Mouse (Mus musculus): Measurements from ENCODE around the gene Il4i1. TPM values are rescaled to one million over a fixed set of nuclear protein-coding genes. Genes with fewer than 3 reads are reported as not detected.

The Il4i1 gene
- polyA plus RNA-seq, 1 experiment from 2014 or later = 1.7 TPM

GRCm38 (mm10) chr7:44836423-44837053, 20.4 kb downstream of the Il4i1 start:
- DNase-seq (ENCODE audit: low spot score) = no peak
- WGBS = 86% methylated on average over 9 of the region's 9 CpGs
- H3K36me3 ChIP-seq (ENCODE audit: control insufficient read depth, insufficient read depth, low read length) = no peaks in the 10 kb centered on the region
- H3K9ac ChIP-seq (ENCODE audit: low read depth, low read length) = no peak overlapping the region
- no peak for ATAC-seq (ENCODE audit: low FRiP score)
- H3K27me3 ChIP-seq (ENCODE audit: control insufficient read depth, insufficient read depth, low read length) = peaks cover 20% of the 10 kb centered on the region
- no peak overlapping the region for H3K4me3 ChIP-seq (ENCODE audit: low read depth, low read length)
- H3K4me1 ChIP-seq (replicated peaks; ENCODE audit: control insufficient read depth, insufficient read depth, low read length) = peaks cover 10% of the 10 kb centered on the region
- no peaks in the 10 kb centered on the region for H3K9me3 ChIP-seq (ENCODE audit: control insufficient read depth, low read length)
- H3K4me2 ChIP-seq (replicated peaks; ENCODE audit: low read depth, low read length) = no peak overlapping the region
- no peak overlapping the region for H3K27ac ChIP-seq (ENCODE audit: low read depth, low read length)

- H3K27me3 ChIP-seq (ENCODE audit: control insufficient read depth, insufficient read depth, low read length) = peaks cover 20% of the 10 kb centered on the region
- H3K9ac ChIP-seq (ENCODE audit: low read depth, low read length) = no peak overlapping the region
- no peak for ATAC-seq (ENCODE audit: low FRiP score)
- H3K36me3 ChIP-seq (ENCODE audit: control insufficient read depth, insufficient read depth, low read length) = 0 out of 2 replicates have a peak, but pooled peaks cover 2% of the 10 kb centered on the region
- H3K4me2 ChIP-seq (replicated peaks; ENCODE audit: low read depth, low read length) = no peak overlapping the region
- no peak overlapping the region for H3K27ac ChIP-seq (ENCODE audit: low read depth, low read length)
- H3K9me3 ChIP-seq (ENCODE audit: control insufficient read depth, low read length) = no peaks in the 10 kb centered on the region
- H3K4me3 ChIP-seq (ENCODE audit: low read depth, low read length) = no peak overlapping the region
- 91% methylated on average over 6 of the region's 6 CpGs for WGBS
- no peak for DNase-seq (ENCODE audit: low spot score)
- H3K4me1 ChIP-seq (replicated peaks; ENCODE audit: control insufficient read depth, insufficient read depth, low read length) = peaks cover 10% of the 10 kb centered on the region
Observed at GRCm38 (mm10) chr7:44838073-44838472, 21.9 kb downstream of the Il4i1 start.

GRCm38 (mm10) chr7:44839171-44839490, 22.9 kb downstream of the Il4i1 start:
- H3K27ac ChIP-seq (ENCODE audit: low read depth, low read length) = no peak overlapping the region
- DNase-seq (ENCODE audit: low spot score) = no peak
- 33% methylated on average over 11 of the region's 11 CpGs for WGBS

GRCm38 (mm10) chr7:44839491-44840191, 23.5 kb downstream of the Il4i1 start:
- 3% methylated on average over 56 of the region's 58 CpGs for WGBS
- Histone ChIP-seq H3K9ac (ENCODE audit: low read depth, low read length) (peak overlapping the region; percentile 42; the same call in 1 of the 2 replicates), H3K36me3 (ENCODE audit: control insufficient read depth, insufficient read depth, low read length) (peaks cover 7% of the 10 kb centered on the region), H3K4me3 (ENCODE audit: low read depth, low read length) (peak overlapping the region; percentile 23), H3K4me1 (replicated peaks; ENCODE audit: control insufficient read depth, insufficient read depth, low read length) (peaks cover 10% of the 10 kb centered on the region), H3K9me3 (ENCODE audit: control insufficient read depth, low read length) (no peaks in the 10 kb centered on the region), H3K27me3 (ENCODE audit: control insufficient read depth, insufficient read depth, low read length) (peaks cover 20% of the 10 kb centered on the region), H3K27ac (ENCODE audit: low read depth, low read length) (no peak overlapping the region), H3K4me2 (replicated peaks; ENCODE audit: low read depth, low read length) (peak overlapping the region; percentile 49)
- ATAC-seq (ENCODE audit: low FRiP score) (peak; percentile 48), DNase-seq (ENCODE audit: low spot score) (peak; percentile 57)

More at GRCm38 (mm10) chr7:44839171-44839490, 22.9 kb downstream of the Il4i1 start:
- H3K4me2 ChIP-seq (replicated peaks; ENCODE audit: low read depth, low read length) = peak overlapping the region; percentile 49
- peaks cover 20% of the 10 kb centered on the region for H3K27me3 ChIP-seq (ENCODE audit: control insufficient read depth, insufficient read depth, low read length)
- no peaks in the 10 kb centered on the region for H3K9me3 ChIP-seq (ENCODE audit: control insufficient read depth, low read length)
- peaks cover 5% of the 10 kb centered on the region for H3K36me3 ChIP-seq (ENCODE audit: control insufficient read depth, insufficient read depth, low read length)
- ATAC-seq (ENCODE audit: low FRiP score) = no peak; the same call in 1 of the 2 replicates
- H3K9ac ChIP-seq (ENCODE audit: low read depth, low read length) = 0 out of 2 replicates have a peak overlapping the region, but pooled peaks have one; percentile 29
- H3K4me1 ChIP-seq (replicated peaks; ENCODE audit: control insufficient read depth, insufficient read depth, low read length) = peaks cover 10% of the 10 kb centered on the region
- peak overlapping the region; percentile 23 for H3K4me3 ChIP-seq (ENCODE audit: low read depth, low read length)

- 65% methylated on average over 14 of the region's 14 CpGs for WGBS
- Histone ChIP-seq H3K4me1 (replicated peaks; ENCODE audit: control insufficient read depth, insufficient read depth, low read length) (peaks cover 10% of the 10 kb centered on the region), H3K27ac (ENCODE audit: low read depth, low read length) (no peak overlapping the region), H3K4me2 (replicated peaks; ENCODE audit: low read depth, low read length) (peak overlapping the region; percentile 49; the same call in 1 of the 2 replicates), H3K27me3 (ENCODE audit: control insufficient read depth, insufficient read depth, low read length) (peaks cover 20% of the 10 kb centered on the region), H3K9ac (ENCODE audit: low read depth, low read length) (no peak overlapping the region), H3K36me3 (ENCODE audit: control insufficient read depth, insufficient read depth, low read length) (peaks cover 11% of the 10 kb centered on the region), H3K9me3 (ENCODE audit: control insufficient read depth, low read length) (no peaks in the 10 kb centered on the region), H3K4me3 (ENCODE audit: low read depth, low read length) (no peak overlapping the region)
- DNase-seq (ENCODE audit: low spot score) = no peak
- no peak for ATAC-seq (ENCODE audit: low FRiP score)
Observed at GRCm38 (mm10) chr7:44840426-44840825, 24.2 kb downstream of the Il4i1 start.

GRCm38 (mm10) chr7:44841825-44842463, 25.8 kb downstream of the Il4i1 start:
- peaks cover 11% of the 10 kb centered on the region for H3K36me3 ChIP-seq (ENCODE audit: control insufficient read depth, insufficient read depth, low read length)
- H3K9me3 ChIP-seq (ENCODE audit: control insufficient read depth, low read length) = no peaks in the 10 kb centered on the region
- no peak overlapping the region for H3K4me3 ChIP-seq (ENCODE audit: low read depth, low read length)
- 0 out of 2 replicates have a peak overlapping the region, but pooled peaks have one; percentile 11 for H3K9ac ChIP-seq (ENCODE audit: low read depth, low read length)
- H3K27ac ChIP-seq (ENCODE audit: low read depth, low read length) = no peak overlapping the region
- ATAC-seq (ENCODE audit: low FRiP score) (no peak), DNase-seq (ENCODE audit: low spot score) (no peak)
- H3K4me1 ChIP-seq (replicated peaks; ENCODE audit: control insufficient read depth, insufficient read depth, low read length) = peaks cover 10% of the 10 kb centered on the region
- H3K4me2 ChIP-seq (replicated peaks; ENCODE audit: low read depth, low read length) = no peak overlapping the region
- WGBS = 89% methylated on average over 8 of the region's 8 CpGs
- peaks cover 20% of the 10 kb centered on the region for H3K27me3 ChIP-seq (ENCODE audit: control insufficient read depth, insufficient read depth, low read length)

GRCm38 (mm10) chr7:44845006-44845405, 28.8 kb downstream of the Il4i1 start:
- H3K4me1 ChIP-seq (replicated peaks; ENCODE audit: control insufficient read depth, insufficient read depth, low read length) = peaks cover 2% of the 10 kb centered on the region
- H3K27me3 ChIP-seq (ENCODE audit: control insufficient read depth, insufficient read depth, low read length) = peaks cover 8% of the 10 kb centered on the region
- ATAC-seq (ENCODE audit: low FRiP score) (no peak), DNase-seq (ENCODE audit: low spot score) (no peak)
- WGBS = 96% methylated on average over 10 of the region's 10 CpGs
- H3K36me3 ChIP-seq (ENCODE audit: control insufficient read depth, insufficient read depth, low read length) = peaks cover 11% of the 10 kb centered on the region
- no peak overlapping the region for H3K4me2 ChIP-seq (replicated peaks; ENCODE audit: low read depth, low read length)
- no peaks in the 10 kb centered on the region for H3K9me3 ChIP-seq (ENCODE audit: control insufficient read depth, low read length)
- H3K4me3 ChIP-seq (ENCODE audit: low read depth, low read length) = no peak overlapping the region
- H3K9ac ChIP-seq (ENCODE audit: low read depth, low read length) = no peak overlapping the region
- H3K27ac ChIP-seq (ENCODE audit: low read depth, low read length) = no peak overlapping the region

- H3K4me3 ChIP-seq (ENCODE audit: low read depth, low read length) = no peak overlapping the region
- H3K27me3 ChIP-seq (ENCODE audit: control insufficient read depth, insufficient read depth, low read length) = no peaks in the 10 kb centered on the region
- no peak overlapping the region for H3K27ac ChIP-seq (ENCODE audit: low read depth, low read length)
- H3K36me3 ChIP-seq (ENCODE audit: control insufficient read depth, insufficient read depth, low read length) = peaks cover 11% of the 10 kb centered on the region
- DNase-seq (ENCODE audit: low spot score) (no peak), ATAC-seq (ENCODE audit: low FRiP score) (no peak)
- no peak overlapping the region for H3K9ac ChIP-seq (ENCODE audit: low read depth, low read length)
- H3K4me1 ChIP-seq (replicated peaks; ENCODE audit: control insufficient read depth, insufficient read depth, low read length) = no peaks in the 10 kb centered on the region; the same call in 1 of the 2 replicates
- 90% methylated on average over 7 of the region's 7 CpGs for WGBS
- H3K4me2 ChIP-seq (replicated peaks; ENCODE audit: low read depth, low read length) = no peak overlapping the region
- no peaks in the 10 kb centered on the region for H3K9me3 ChIP-seq (ENCODE audit: control insufficient read depth, low read length)
Observed at GRCm38 (mm10) chr7:44846804-44847203, 30.6 kb downstream of the Il4i1 start.
